Mouse (Mus musculus): ENCODE measurements at regions not wholly inside any gene's neighbourhood (a gene's known extent, or its start where the extent isn't known, plus 50 kb on each side); places are given as distances from the start of the nearest gene placed in this dataset.

- DNase-seq (ENCODE audit: low spot score) = no peak
Observed at GRCm38 (mm10) chr7:129983601-129984120, 392.0 kb downstream of the Wdr11 start.

- DNase-seq (ENCODE audit: low spot score) = no peak
Observed at GRCm38 (mm10) chr7:129984367-129984766, 392.7 kb downstream of the Wdr11 start.

GRCm38 (mm10) chr7:129987119-129987665 is 395.5 kb downstream of the Wdr11 start:
- no peak for DNase-seq (ENCODE audit: low spot score)

GRCm38 (mm10) chr7:129987713-129988112 is 396.1 kb downstream of the Wdr11 start:
- DNase-seq (ENCODE audit: low spot score) = no peak

GRCm38 (mm10) chr7:129993446-129994223 is 402.0 kb downstream of the Wdr11 start:
- DNase-seq (ENCODE audit: low spot score) = no peak

GRCm38 (mm10) chr7:129995529-129995928 is 403.9 kb downstream of the Wdr11 start:
- DNase-seq (ENCODE audit: low spot score) = no peak

- DNase-seq (ENCODE audit: low spot score) = peak; percentile 59
Observed at GRCm38 (mm10) chr7:130001064-130001463, 409.4 kb downstream of the Wdr11 start.

- no peak for DNase-seq (ENCODE audit: low spot score)
Observed at GRCm38 (mm10) chr7:130002002-130002401, 410.3 kb downstream of the Wdr11 start.

- DNase-seq (ENCODE audit: low spot score) = no peak
Observed at GRCm38 (mm10) chr7:130005406-130005805, 413.7 kb downstream of the Wdr11 start.

- no peak for DNase-seq (ENCODE audit: low spot score)
Observed at GRCm38 (mm10) chr7:130007993-130008583, 416.4 kb downstream of the Wdr11 start.

GRCm38 (mm10) chr7:130008591-130009418 is 417.1 kb downstream of the Wdr11 start:
- DNase-seq (ENCODE audit: low spot score) = no peak

- DNase-seq (ENCODE audit: low spot score) = no peak
Observed at GRCm38 (mm10) chr7:130012067-130012466, 420.4 kb downstream of the Wdr11 start.

- no peak for DNase-seq (ENCODE audit: low spot score)
Observed at GRCm38 (mm10) chr7:130013109-130013508, 421.4 kb downstream of the Wdr11 start.

GRCm38 (mm10) chr7:130014609-130015008 is 422.9 kb downstream of the Wdr11 start:
- DNase-seq (ENCODE audit: low spot score) = no peak

GRCm38 (mm10) chr7:130015375-130016014 is 423.8 kb downstream of the Wdr11 start:
- no peak for DNase-seq (ENCODE audit: low spot score)

GRCm38 (mm10) chr7:130016015-130016874 is 424.6 kb downstream of the Wdr11 start:
- DNase-seq (ENCODE audit: low spot score) = no peak

- DNase-seq (ENCODE audit: low spot score) = no peak
Observed at GRCm38 (mm10) chr7:130018891-130019290, 427.2 kb downstream of the Wdr11 start.

- no peak for DNase-seq (ENCODE audit: low spot score)
Observed at GRCm38 (mm10) chr7:130028945-130029344, 437.3 kb downstream of the Wdr11 start.

- no peak for DNase-seq (ENCODE audit: low spot score)
Observed at GRCm38 (mm10) chr7:130030711-130031110, 439.0 kb downstream of the Wdr11 start.

GRCm38 (mm10) chr7:130036235-130036634 is 444.6 kb downstream of the Wdr11 start:
- DNase-seq (ENCODE audit: low spot score) = no peak
